Mouse (Mus musculus) liver, adult 2 months (tissue): Measurements from ENCODE around the gene C530008M17Rik.

ENCODE experiments used
- CTCF ChIP-seq: fragments of 200-500 bp; IDR thresholded peaks from 2 replicates; pipeline ENCODE4 v1.5.1; 2011; ENCODE audit warnings: low read depth, low read length, control low read depth
- POLR2A ChIP-seq: fragments of 200-500 bp; IDR thresholded peaks from 2 replicates; pipeline ENCODE4 v1.6.1; 2011; ENCODE audit warnings: low read length, control low read depth; ENCODE audit not compliant: insufficient read depth; ENCODE audit errors: extremely low read depth

DNA sequence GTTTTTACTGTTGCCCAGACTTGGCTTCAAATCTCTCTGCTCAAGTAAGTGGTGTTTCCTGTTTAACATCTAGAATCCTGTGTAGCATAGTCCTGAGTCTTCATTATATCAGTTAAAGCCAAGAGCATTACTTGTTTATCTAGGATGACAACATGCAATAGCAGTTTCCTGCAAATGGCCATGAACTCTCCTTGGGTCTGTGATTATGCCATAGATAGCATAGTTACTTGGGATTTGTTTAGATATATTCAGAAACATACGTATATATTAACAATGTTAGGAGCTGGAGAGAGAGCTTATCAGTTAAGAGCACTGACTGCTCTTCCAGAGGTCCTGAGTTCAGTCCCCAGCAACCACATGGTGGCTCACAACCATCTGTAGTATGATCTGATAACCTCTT is 28.5 kb upstream of the C530008M17Rik start:
- TF ChIP-seq POLR2A, result no peak
- TF ChIP-seq CTCF, result no peak
